Mouse (Mus musculus): ENCODE measurements around the gene Pip5k1c. TPM values are rescaled to one million over a fixed set of nuclear protein-coding genes. Genes with fewer than 3 reads are reported as not detected.
A peak's percentile ranks its signal among the peaks of the same experiment; 100 is the strongest.

Pip5k1c gene
- polyA plus RNA-seq, 1 experiment from 2014 or later, result 76.4 TPM

DNA sequence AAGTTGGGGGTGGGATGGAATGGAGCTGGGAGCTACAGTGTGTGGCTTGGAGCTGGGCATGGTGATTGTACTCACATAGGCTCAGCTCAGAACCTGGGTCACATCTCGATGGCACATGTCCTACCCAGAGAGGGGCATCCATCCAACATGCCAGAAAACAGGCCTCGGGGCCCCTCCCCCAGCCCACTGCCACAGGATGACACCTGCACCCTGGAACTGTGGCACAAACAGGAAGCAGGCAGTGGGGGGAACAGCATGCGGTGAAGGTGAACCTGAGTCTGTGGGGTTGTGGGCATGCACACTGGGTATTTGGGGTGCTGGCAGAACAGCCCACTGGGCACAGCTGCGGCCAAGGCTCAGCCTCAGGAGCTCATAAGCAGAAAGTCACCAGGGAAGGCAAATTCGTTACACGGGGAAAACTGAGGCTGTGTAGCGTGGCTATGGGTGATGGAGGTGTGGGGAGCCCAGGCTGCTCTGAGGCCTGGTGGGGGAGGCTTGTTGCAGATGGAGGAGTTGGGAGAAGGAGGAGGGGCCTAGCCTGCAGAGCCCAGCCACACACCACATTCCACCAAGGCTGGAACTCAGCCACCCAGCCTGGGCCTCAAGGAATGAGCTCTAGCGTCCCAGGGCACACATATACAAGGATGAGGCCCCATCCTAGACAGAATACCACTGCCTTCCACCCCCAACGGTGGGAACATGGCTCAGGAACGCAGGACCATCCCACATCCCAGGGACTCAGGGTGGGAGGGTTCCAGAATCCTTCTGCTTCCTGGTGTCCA, 36.6 kb downstream of the Pip5k1c start:
- H3K27me3 ChIP-seq (replicated peaks; ENCODE audit: control insufficient read depth, insufficient read depth, low read length), result peaks cover 10% of the 10 kb centered on the region; the same call in 1 of the 2 replicates
- 79% methylated on average over 10 of the region's 10 CpGs for WGBS
- no peak overlapping the region for H3K27ac ChIP-seq (ENCODE audit: low read depth, low read length)
- peaks cover 34% of the 10 kb centered on the region for H3K36me3 ChIP-seq (ENCODE audit: control insufficient read depth, insufficient read depth, low read length)
- no peak for DNase-seq (ENCODE audit: low spot score)
- no peak for ATAC-seq
- H3K9me3 ChIP-seq (replicated peaks; ENCODE audit: control insufficient read depth, low read length), result no peaks in the 10 kb centered on the region
- H3K4me2 ChIP-seq (ENCODE audit: low read length), result no peak overlapping the region
- H3K4me3 ChIP-seq (ENCODE audit: low read depth, low read length), result no peak overlapping the region
- H3K9ac ChIP-seq (ENCODE audit: low read length), result no peak overlapping the region
- no peaks in the 10 kb centered on the region for H3K4me1 ChIP-seq (ENCODE audit: control insufficient read depth, insufficient read depth, low read length)

GRCm38 (mm10) chr10:81330007-81330406, 37.2 kb downstream of the Pip5k1c start:
- H3K27me3 ChIP-seq (replicated peaks; ENCODE audit: control insufficient read depth, insufficient read depth, low read length), result peaks cover 10% of the 10 kb centered on the region; the same call in 1 of the 2 replicates
- H3K4me2 ChIP-seq (ENCODE audit: low read length), result no peak overlapping the region
- no peak overlapping the region for H3K9ac ChIP-seq (ENCODE audit: low read length)
- H3K9me3 ChIP-seq (replicated peaks; ENCODE audit: control insufficient read depth, low read length), result no peaks in the 10 kb centered on the region
- H3K27ac ChIP-seq (ENCODE audit: low read depth, low read length), result no peak overlapping the region
- no peak overlapping the region for H3K4me3 ChIP-seq (ENCODE audit: low read depth, low read length)
- H3K36me3 ChIP-seq (ENCODE audit: control insufficient read depth, insufficient read depth, low read length), result peaks cover 28% of the 10 kb centered on the region
- ATAC-seq (no peak), DNase-seq (ENCODE audit: low spot score) (no peak)
- no peaks in the 10 kb centered on the region for H3K4me1 ChIP-seq (ENCODE audit: control insufficient read depth, insufficient read depth, low read length)
- WGBS, result 62% methylated on average over 4 of the region's 4 CpGs

DNA sequence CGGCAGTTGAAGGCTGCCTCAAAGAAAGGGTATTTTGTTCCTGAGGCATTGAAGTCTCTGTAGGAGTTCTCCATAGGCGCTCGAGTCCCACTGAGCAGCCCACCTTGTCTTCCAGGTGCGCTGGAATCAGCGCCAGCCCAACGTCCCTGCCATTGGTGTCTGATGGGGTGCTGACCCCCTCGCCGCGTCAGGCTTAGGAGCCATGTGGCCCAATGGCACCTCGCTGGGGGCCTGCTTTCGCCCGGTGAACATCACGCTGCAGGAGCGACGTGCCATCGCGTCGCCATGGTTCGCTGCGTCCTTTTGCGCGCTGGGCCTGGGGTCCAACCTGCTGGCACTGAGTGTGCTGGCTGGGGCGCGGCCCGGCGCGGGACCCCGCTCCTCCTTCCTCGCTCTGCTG, 39.5 kb downstream of the Pip5k1c start:
- H3K4me1 ChIP-seq (ENCODE audit: control insufficient read depth, insufficient read depth, low read length), result no peaks in the 10 kb centered on the region
- 19% methylated on average over 29 of the region's 29 CpGs for WGBS
- H3K9ac ChIP-seq (ENCODE audit: low read length), result no peak overlapping the region
- no peak overlapping the region for H3K4me2 ChIP-seq (ENCODE audit: low read length)
- DNase-seq (ENCODE audit: low spot score), result no peak
- no peak for ATAC-seq
- H3K9me3 ChIP-seq (replicated peaks; ENCODE audit: control insufficient read depth, low read length), result no peaks in the 10 kb centered on the region
- H3K27me3 ChIP-seq (replicated peaks; ENCODE audit: control insufficient read depth, insufficient read depth, low read length), result peaks cover 10% of the 10 kb centered on the region; the same call in 1 of the 2 replicates
- no peak overlapping the region for H3K27ac ChIP-seq (ENCODE audit: low read depth, low read length)
- no peak overlapping the region for H3K4me3 ChIP-seq (ENCODE audit: low read depth, low read length)
- H3K36me3 ChIP-seq (ENCODE audit: control insufficient read depth, insufficient read depth, low read length), result peaks cover 5% of the 10 kb centered on the region; the same call in 1 of the 2 replicates

GRCm38 (mm10) chr10:81334324-81334723, 41.6 kb downstream of the Pip5k1c start:
- Histone ChIP-seq H3K9ac (ENCODE audit: low read length) (no peak overlapping the region), H3K27me3 (replicated peaks; ENCODE audit: control insufficient read depth, insufficient read depth, low read length) (peaks cover 10% of the 10 kb centered on the region; the same call in 1 of the 2 replicates), H3K9me3 (replicated peaks; ENCODE audit: control insufficient read depth, low read length) (no peaks in the 10 kb centered on the region), H3K4me2 (ENCODE audit: low read length) (no peak overlapping the region), H3K4me1 (ENCODE audit: control insufficient read depth, insufficient read depth, low read length) (no peaks in the 10 kb centered on the region), H3K27ac (ENCODE audit: low read depth, low read length) (no peak overlapping the region), H3K4me3 (ENCODE audit: low read depth, low read length) (no peak overlapping the region), H3K36me3 (ENCODE audit: control insufficient read depth, insufficient read depth, low read length) (no peaks in the 10 kb centered on the region)
- 68% methylated on average over 11 of the region's 11 CpGs for WGBS
- ATAC-seq (no peak), DNase-seq (ENCODE audit: low spot score) (no peak)

- ATAC-seq (no peak), DNase-seq (ENCODE audit: low spot score) (no peak)
- Histone ChIP-seq H3K36me3 (ENCODE audit: control insufficient read depth, insufficient read depth, low read length) (no peaks in the 10 kb centered on the region), H3K4me2 (ENCODE audit: low read length) (no peak overlapping the region), H3K4me1 (ENCODE audit: control insufficient read depth, insufficient read depth, low read length) (no peaks in the 10 kb centered on the region), H3K27me3 (replicated peaks; ENCODE audit: control insufficient read depth, insufficient read depth, low read length) (peaks cover 10% of the 10 kb centered on the region; the same call in 1 of the 2 replicates), H3K9me3 (replicated peaks; ENCODE audit: control insufficient read depth, low read length) (no peaks in the 10 kb centered on the region), H3K27ac (ENCODE audit: low read depth, low read length) (no peak overlapping the region), H3K4me3 (ENCODE audit: low read depth, low read length) (no peak overlapping the region), H3K9ac (ENCODE audit: low read length) (0 out of 2 replicates have a peak overlapping the region, but pooled peaks have one; percentile 8)
- WGBS, result 38% methylated on average over 16 of the region's 19 CpGs
Measured at GRCm38 (mm10) chr10:81335393-81336340, 42.9 kb downstream of the Pip5k1c start.

DNA sequence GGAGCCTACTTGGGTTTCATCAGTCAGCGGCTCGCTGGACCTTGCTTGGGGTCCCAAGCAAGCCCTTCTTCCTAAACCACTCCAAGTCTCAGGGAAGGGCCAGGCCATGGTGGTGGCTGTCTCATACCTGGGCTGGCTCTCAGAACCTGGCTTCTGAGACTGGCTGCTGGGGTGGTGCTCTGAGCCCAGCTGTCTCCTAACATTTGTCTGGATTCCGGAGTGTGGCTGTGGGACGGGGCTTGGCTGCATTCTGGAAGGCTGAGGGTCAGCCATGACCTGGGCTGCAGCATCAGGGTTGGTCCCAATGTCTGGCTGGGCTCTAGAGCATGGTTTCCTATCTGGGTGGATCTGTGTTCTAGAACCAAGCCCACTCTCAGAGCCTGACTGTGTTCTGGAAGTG, 43.8 kb downstream of the Pip5k1c start:
- 98% methylated on average over 4 of the region's 4 CpGs for WGBS
- Histone ChIP-seq H3K4me3 (ENCODE audit: low read depth, low read length) (no peak overlapping the region), H3K9me3 (replicated peaks; ENCODE audit: control insufficient read depth, low read length) (no peaks in the 10 kb centered on the region), H3K9ac (ENCODE audit: low read length) (no peak overlapping the region), H3K4me1 (ENCODE audit: control insufficient read depth, insufficient read depth, low read length) (no peaks in the 10 kb centered on the region), H3K27ac (ENCODE audit: low read depth, low read length) (no peak overlapping the region), H3K27me3 (replicated peaks; ENCODE audit: control insufficient read depth, insufficient read depth, low read length) (peaks cover 17% of the 10 kb centered on the region), H3K36me3 (ENCODE audit: control insufficient read depth, insufficient read depth, low read length) (no peaks in the 10 kb centered on the region), H3K4me2 (ENCODE audit: low read length) (no peak overlapping the region)
- no peak for ATAC-seq
- DNase-seq (ENCODE audit: low spot score), result no peak

- Histone ChIP-seq H3K4me2 (ENCODE audit: low read length) (no peak overlapping the region), H3K4me3 (ENCODE audit: low read depth, low read length) (no peak overlapping the region), H3K27me3 (replicated peaks; ENCODE audit: control insufficient read depth, insufficient read depth, low read length) (peaks cover 38% of the 10 kb centered on the region), H3K27ac (ENCODE audit: low read depth, low read length) (no peak overlapping the region), H3K9ac (ENCODE audit: low read length) (no peak overlapping the region), H3K4me1 (ENCODE audit: control insufficient read depth, insufficient read depth, low read length) (no peaks in the 10 kb centered on the region), H3K9me3 (replicated peaks; ENCODE audit: control insufficient read depth, low read length) (no peaks in the 10 kb centered on the region), H3K36me3 (ENCODE audit: control insufficient read depth, insufficient read depth, low read length) (no peaks in the 10 kb centered on the region)
- ATAC-seq (no peak), DNase-seq (ENCODE audit: low spot score) (no peak)
- WGBS, result 41% methylated on average over 17 of the region's 17 CpGs
Measured at GRCm38 (mm10) chr10:81340551-81341332, 48.0 kb downstream of the Pip5k1c start.

GRCm38 (mm10) chr10:81341333-81341949, 48.7 kb downstream of the Pip5k1c start:
- H3K27ac ChIP-seq (ENCODE audit: low read depth, low read length), result no peak overlapping the region
- H3K4me1 ChIP-seq (ENCODE audit: control insufficient read depth, insufficient read depth, low read length), result peaks cover under 1% of the 10 kb centered on the region; the same call in 1 of the 2 replicates
- H3K4me3 ChIP-seq (ENCODE audit: low read depth, low read length), result no peak overlapping the region
- peak; percentile 52 for DNase-seq (ENCODE audit: low spot score)
- H3K9ac ChIP-seq (ENCODE audit: low read length), result no peak overlapping the region
- WGBS, result 37% methylated on average over 16 of the region's 16 CpGs
- H3K36me3 ChIP-seq (ENCODE audit: control insufficient read depth, insufficient read depth, low read length), result no peaks in the 10 kb centered on the region
- no peaks in the 10 kb centered on the region for H3K9me3 ChIP-seq (replicated peaks; ENCODE audit: control insufficient read depth, low read length)
- H3K27me3 ChIP-seq (replicated peaks; ENCODE audit: control insufficient read depth, insufficient read depth, low read length), result peaks cover 38% of the 10 kb centered on the region
- ATAC-seq, result no peak
- no peak overlapping the region for H3K4me2 ChIP-seq (ENCODE audit: low read length)

All from forebrain, embryonic 14.5 days (tissue).